Comparison of ENCODE assay signal across 22 mouse cellular contexts in the genomic region with DNA sequence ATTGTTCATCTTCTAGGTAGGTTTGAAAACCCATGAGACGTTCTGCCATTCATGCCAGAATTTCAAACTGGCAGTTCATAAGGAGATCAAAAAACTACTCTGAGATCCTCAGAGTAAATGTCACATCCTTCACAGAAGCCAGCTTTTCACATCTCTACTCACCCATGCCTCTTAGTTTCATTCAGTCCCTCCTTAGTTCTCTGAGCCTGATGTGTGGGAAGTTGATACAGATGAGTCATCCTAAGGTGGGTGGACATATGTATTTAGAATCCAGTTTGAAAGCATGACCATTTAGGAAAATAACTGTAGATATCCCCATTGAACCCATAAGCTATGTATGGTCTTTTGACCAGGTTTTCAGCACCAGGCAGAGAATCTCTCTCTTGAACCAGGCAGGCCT.
DNase-seq lines count a peak whose midpoint lies in the region; ATAC-seq lines count a peak whose summit lies in the region.
"Had no signal": no experiment of that assay in that cellular context is flagged by ENCODE, and none has a peak within 500 bp of the region (broad histone marks: within the 10 kb centered on the region; RNA-seq: fewer than 3 reads in every experiment).

No protein-coding gene starts in this region.

- peak; percentile 99 for ATAC-seq in frontal cortex, adult (ENCODE audit: low TSS enrichment)
- ATAC-seq: activated CD4-positive, CD25-positive, alpha-beta regulatory T cell, adult 4 months; CD4-positive, CD25-positive, alpha-beta regulatory T cell, adult 4 months; forebrain, embryonic 14.5 days; forebrain, embryonic 16.5 days; Patski had no signal

- DNase-seq in frontal cortex, postnatal 25 days (ENCODE audit: low spot score in 2 of 2) = no peak
- DNase-seq in frontal cortex, postnatal 36 days (ENCODE audit: low spot score in 2 of 2) = peak; percentile 4 to 10
- DNase-seq in frontal cortex, postnatal 14 days (ENCODE audit: low spot score in 2 of 2) = no peak
- peak; percentile 72 for DNase-seq in brain, adult 2 months (ENCODE audit: low read depth, low spot score)
- no peak for DNase-seq in yolk sac, embryonic 10.5 days (ENCODE audit: low spot score)
- DNase-seq: adrenal gland, adult 8-10 months; adrenal gland, postnatal 14 days; adrenal gland, postnatal 36 days; B cell, adult 2 months; cerebellum, adult 11 months; cerebellum, adult 18-20 months; cerebellum, adult 8-10 months; cerebellum, adult 9-11 months; cerebellum, postnatal 14 days; cerebellum, postnatal 36 days; embryo, embryonic 11 days had no signal

Comparison
In these comparisons a context has a peak if more than half of its experiments do, and no peak if none do; other contexts are left out.
1. DNase-seq: peak in frontal cortex, postnatal 36 days (2 of 2) and brain, adult 2 months (single experiment); none in frontal cortex, postnatal 25 days (0 of 2), frontal cortex, postnatal 14 days (0 of 2) and yolk sac, embryonic 10.5 days (single experiment).